Comparison of ENCODE assay signal across 8 mouse cellular contexts in genomic region chr17:69383941-69384665, GRCm38 (mm10). TPM values are rescaled to one million over a fixed set of nuclear protein-coding genes. Genes with fewer than 3 reads are reported as not detected.
DNase-seq lines count a peak whose midpoint lies in the region; ATAC-seq and TF ChIP-seq lines count a peak whose summit lies in the region.

No protein-coding gene starts in this region.

- peak overlapping the region; percentile 95 for H3K9ac ChIP-seq in embryonic facial prominence, embryonic 11.5 days (replicated peaks; ENCODE audit: low read length)
- H3K9ac ChIP-seq in limb, embryonic 11.5 days (ENCODE audit: low read length) = peak overlapping the region; percentile 95
- peak overlapping the region; percentile 90 for H3K9ac ChIP-seq in midbrain, embryonic 12.5 days (replicated peaks)

- peak overlapping the region; percentile 99 for H3K27ac ChIP-seq in embryonic facial prominence, embryonic 11.5 days (replicated peaks; ENCODE audit: low read depth, low read length)
- peak overlapping the region; percentile 99 for H3K27ac ChIP-seq in limb, embryonic 11.5 days (replicated peaks; ENCODE audit: low read depth, low read length)
- H3K27ac ChIP-seq in midbrain, embryonic 12.5 days (replicated peaks) = peak overlapping the region; percentile 99
- H3K27ac ChIP-seq in spleen, adult 2 months (ENCODE audit: insufficient read depth, low read length) = peak overlapping the region; percentile 96

- H3K4me3 ChIP-seq in embryonic facial prominence, embryonic 11.5 days (ENCODE audit: low read depth, low read length) = peak overlapping the region; percentile 86
- peak overlapping the region; percentile 78 for H3K4me3 ChIP-seq in limb, embryonic 11.5 days (ENCODE audit: low read depth, low read length)
- peak overlapping the region; percentile 90 for H3K4me3 ChIP-seq in midbrain, embryonic 12.5 days
- H3K4me3 ChIP-seq in spleen, adult 2 months (ENCODE audit: extremely low read depth, insufficient read depth, insufficient read length) = peak overlapping the region; percentile 95

- peak overlapping the region; percentile 65 for H3K4me2 ChIP-seq in embryonic facial prominence, embryonic 11.5 days (ENCODE audit: low read depth, low read length)
- peak overlapping the region; percentile 80 for H3K4me2 ChIP-seq in limb, embryonic 11.5 days (ENCODE audit: low read depth, severe bottlenecking)
- H3K4me2 ChIP-seq in midbrain, embryonic 12.5 days (replicated peaks) = peak overlapping the region; percentile 82

- H3K27me3 ChIP-seq in embryonic facial prominence, embryonic 11.5 days (ENCODE audit: control insufficient read depth, insufficient read depth, low read length) = no peaks in the 10 kb centered on the region
- H3K27me3 ChIP-seq in limb, embryonic 11.5 days (ENCODE audit: control insufficient read depth, insufficient read depth, low read length) = no peaks in the 10 kb centered on the region
- no peaks in the 10 kb centered on the region for H3K27me3 ChIP-seq in midbrain, embryonic 12.5 days
- H3K27me3 ChIP-seq in spleen, adult 2 months (ENCODE audit: control insufficient read depth, insufficient read depth, low read length) = no peaks in the 10 kb centered on the region

- ATAC-seq in embryonic facial prominence, embryonic 11.5 days (replicated peaks; ENCODE audit: insufficient number of reproducible peaks, low FRiP score, low TSS enrichment, low read depth) = no peak
- peak; percentile 11; the same call in 1 of the 2 replicates for ATAC-seq in limb, embryonic 11.5 days (ENCODE audit: insufficient number of reproducible peaks, low FRiP score, low TSS enrichment, low read depth)
- ATAC-seq in midbrain, embryonic 12.5 days (ENCODE audit: low FRiP score, low read depth) = peak; percentile 5

- under 1% methylated on average over 35 of the region's 37 CpGs for WGBS in embryonic facial prominence, embryonic 11.5 days
- WGBS in limb, embryonic 11.5 days = under 1% methylated on average over 36 of the region's 37 CpGs
- WGBS in midbrain, embryonic 12.5 days = under 1% methylated on average over 35 of the region's 37 CpGs
- under 1% methylated on average over 37 of the region's 37 CpGs for WGBS in spleen, adult 2 months

- no peaks in the 10 kb centered on the region for H3K9me3 ChIP-seq in embryonic facial prominence, embryonic 11.5 days (replicated peaks; ENCODE audit: control insufficient read depth, low read length)
- no peaks in the 10 kb centered on the region for H3K9me3 ChIP-seq in limb, embryonic 11.5 days (ENCODE audit: control insufficient read depth, low read length)
- H3K9me3 ChIP-seq in midbrain, embryonic 12.5 days = no peaks in the 10 kb centered on the region

- DNase-seq in 3T3-L1 (ENCODE audit: low read depth, low spot score) = peak; percentile 62
- peak; percentile 64 for DNase-seq in adrenal gland, postnatal 14 days
- peak; percentile 66 for DNase-seq in embryonic facial prominence, embryonic 11.5 days (ENCODE audit: low spot score)
- peak; percentile 68 to 78 for DNase-seq in heart, adult 18-20 months
- peak; percentile 75 for DNase-seq in kidney, adult 18-20 months
- DNase-seq in limb, embryonic 11.5 days (ENCODE audit: low spot score) = peak; percentile 73
- peak in 1 of 2 experiments; percentile 40 for DNase-seq in spleen, adult 2 months (ENCODE audit: low read depth in 1 of 2, low spot score in 2 of 2)

- H3K4me1 ChIP-seq in embryonic facial prominence, embryonic 11.5 days (ENCODE audit: control insufficient read depth, insufficient read depth, low read length) = no peaks in the 10 kb centered on the region
- no peaks in the 10 kb centered on the region for H3K4me1 ChIP-seq in limb, embryonic 11.5 days (ENCODE audit: control insufficient read depth, insufficient read depth, low read length)
- H3K4me1 ChIP-seq in midbrain, embryonic 12.5 days = peaks cover 14% of the 10 kb centered on the region
- H3K4me1 ChIP-seq in spleen, adult 2 months (ENCODE audit: control insufficient read depth, insufficient read depth, insufficient read length) = no peaks in the 10 kb centered on the region; the same call in none of the 2 replicates

- no peak for TF ChIP-seq CTCF in spleen, adult 2 months (IDR thresholded peaks at IDR 0.05; ENCODE audit: extremely low read depth, insufficient read depth, insufficient read length, insufficient replicate concordance)

- H3K36me3 ChIP-seq in embryonic facial prominence, embryonic 11.5 days (replicated peaks; ENCODE audit: control insufficient read depth, insufficient read depth, low read depth, low read length) = peaks cover 3% of the 10 kb centered on the region; the same call in 1 of the 2 replicates
- no peaks in the 10 kb centered on the region; the same call in 1 of the 2 replicates for H3K36me3 ChIP-seq in limb, embryonic 11.5 days (ENCODE audit: control insufficient read depth, insufficient read depth, low read length)
- H3K36me3 ChIP-seq in midbrain, embryonic 12.5 days = peaks cover 20% of the 10 kb centered on the region
- peaks cover 10% of the 10 kb centered on the region for H3K36me3 ChIP-seq in spleen, adult 2 months (ENCODE audit: control insufficient read depth, insufficient read depth, low read length)

- no peak for TF ChIP-seq POLR2A in spleen, adult 2 months (IDR thresholded peaks at IDR 0.05; ENCODE audit: low read depth, low read length)

RNA-seq across cellular contexts. Expression of gene Zbtb14, which starts 1.3 kb away (rescaled TPM):
- 16.9 and 17.6 TPM in 2 replicates for total RNA-seq in adrenal gland, postnatal 14 days (2021)
- polyA plus RNA-seq in embryonic facial prominence, embryonic 11.5 days (2014; fragmentation: Nextera tagmentation; extraction: Ambion mirVana) = 29.7 and 34.5 TPM in 2 replicates
- 1 to 10 TPM; 8.2 to 8.6 TPM for total RNA-seq in heart, adult 18-20 months (2021)
- 27.9 and 30.5 TPM in 2 replicates for polyA plus RNA-seq in limb, embryonic 11.5 days (2014; fragmentation: Nextera tagmentation; extraction: Ambion mirVana)
- polyA plus RNA-seq in midbrain, embryonic 12.5 days (2016; fragmentation: Nextera tagmentation; extraction: Ambion mirVana) = 36.0 and 36.8 TPM in 2 replicates
- polyA plus RNA-seq in spleen, adult 2 months (2012; rRNA removed) = 2.6 and 2.7 TPM in 2 replicates

RNA-seq across cellular contexts. Expression of gene Akain1, which starts 55.0 kb away (rescaled TPM):
- total RNA-seq in adrenal gland, postnatal 14 days (2021) = not detected in 2 replicates
- polyA plus RNA-seq in embryonic facial prominence, embryonic 11.5 days (2014; fragmentation: Nextera tagmentation; extraction: Ambion mirVana) = 0.15 and 0.17 TPM in 2 replicates
- total RNA-seq in heart, adult 18-20 months (2021) = under 1 TPM in 1 of 2 experiments, not detected in 1; 0.13 TPM
- not detected in 2 replicates for polyA plus RNA-seq in limb, embryonic 11.5 days (2014; fragmentation: Nextera tagmentation; extraction: Ambion mirVana)
- polyA plus RNA-seq in midbrain, embryonic 12.5 days (2016; fragmentation: Nextera tagmentation; extraction: Ambion mirVana) = 0.22 TPM in 1 of 2 replicates, not detected in the other
- polyA plus RNA-seq in spleen, adult 2 months (2012; rRNA removed) = not detected in 2 replicates
